Mouse (Mus musculus) bone marrow, adult 2 months (tissue): ENCODE data around the gene Zfp113.

ENCODE experiments used
- CTCF ChIP-seq: fragments of 200-500 bp; IDR thresholded peaks from 2 replicates; pipeline ENCODE4 v1.5.1; 2011; ENCODE audit warnings: low read length, control low read depth; ENCODE audit not compliant: control insufficient read depth, insufficient read depth
- POLR2A ChIP-seq: fragments of 200-500 bp; IDR thresholded peaks from 2 replicates; pipeline ENCODE4 v1.6.1; 2011; ENCODE audit warnings: low read depth, mild to moderate bottlenecking, control low read depth, low read length, borderline replicate concordance; ENCODE audit not compliant: control insufficient read depth

DNA sequence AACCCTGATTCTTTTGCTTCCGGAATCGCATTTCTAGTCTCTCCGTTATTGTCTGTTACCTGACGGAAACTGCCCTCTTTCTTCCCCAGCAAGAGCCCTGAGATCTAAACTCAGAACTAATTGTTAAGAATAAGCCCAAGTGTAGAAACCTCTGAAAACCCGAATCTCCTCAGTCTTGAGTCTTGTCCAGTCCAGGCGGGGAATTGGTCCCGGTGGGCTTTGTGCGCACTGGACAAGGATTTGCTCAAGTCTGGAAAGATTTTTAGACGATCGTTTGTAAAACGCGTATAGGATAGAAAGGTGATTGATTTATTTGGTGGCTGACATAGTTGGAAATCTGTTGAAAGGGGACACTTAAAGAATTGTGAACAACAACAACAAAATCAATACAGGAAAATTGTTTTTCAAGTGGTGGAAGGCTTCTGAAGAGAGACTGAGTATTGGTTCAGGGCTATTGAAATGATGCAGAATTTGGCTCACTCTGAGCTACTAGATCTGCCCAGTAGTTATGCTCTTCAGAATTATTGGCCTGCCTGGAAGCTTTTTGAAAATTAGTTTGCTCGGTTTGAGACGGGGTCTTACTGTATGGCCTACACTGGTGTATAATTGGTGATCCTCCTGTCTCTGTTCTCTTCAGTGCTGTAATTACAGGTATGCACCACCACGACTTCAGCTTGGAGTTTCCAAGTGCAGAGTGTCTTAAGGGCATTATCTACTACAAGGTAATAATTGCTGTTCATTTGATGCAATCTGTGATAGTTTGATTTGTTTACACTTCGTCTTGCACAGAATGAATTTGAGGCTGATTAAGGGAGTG lies 38.1 kb downstream of the Zfp113 start:
- TF ChIP-seq POLR2A (no peak), CTCF (no peak)
